Mouse (Mus musculus) CD4-positive, CD25-positive, alpha-beta regulatory T cell (primary cell): ENCODE results near the gene Olfr1191-ps1. TPM values are rescaled to one million over a fixed set of nuclear protein-coding genes. Genes with fewer than 3 reads are reported as not detected.

Experiments
- polyA plus RNA-seq: library from polyadenylated mRNA; unstranded; fragments of 100-300 nt; shearing (Covaris generic); gene quantifications from one replicate; pipeline ENCODE4 v1.2.1, GENCODE M21; 2017

The Olfr1191-ps1 gene
- polyA plus RNA-seq: 0.05 TPM

DNA sequence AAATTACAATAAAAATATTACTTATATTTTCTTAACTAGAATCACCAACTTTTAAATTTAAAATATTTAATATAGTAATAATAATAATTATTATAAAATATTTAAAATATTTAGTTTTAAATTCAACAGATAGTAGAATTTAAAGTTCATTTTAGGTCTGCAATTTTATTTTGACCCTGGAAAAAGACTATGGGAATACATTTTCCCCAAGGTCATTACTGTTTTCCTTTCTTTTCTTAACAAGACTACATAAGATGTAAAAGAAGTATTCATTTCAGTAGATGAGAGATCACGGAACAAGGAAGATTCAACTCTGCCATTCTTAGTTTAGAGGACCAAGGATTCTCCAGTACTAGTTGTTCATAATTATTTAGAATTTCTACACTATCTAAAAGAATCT, at the start of gene Olfr1191-ps1:
Gene Olfr1191-ps1 (plus strand): TSS at position 301 of the 400 bp plus-strand sequence.

DNA sequence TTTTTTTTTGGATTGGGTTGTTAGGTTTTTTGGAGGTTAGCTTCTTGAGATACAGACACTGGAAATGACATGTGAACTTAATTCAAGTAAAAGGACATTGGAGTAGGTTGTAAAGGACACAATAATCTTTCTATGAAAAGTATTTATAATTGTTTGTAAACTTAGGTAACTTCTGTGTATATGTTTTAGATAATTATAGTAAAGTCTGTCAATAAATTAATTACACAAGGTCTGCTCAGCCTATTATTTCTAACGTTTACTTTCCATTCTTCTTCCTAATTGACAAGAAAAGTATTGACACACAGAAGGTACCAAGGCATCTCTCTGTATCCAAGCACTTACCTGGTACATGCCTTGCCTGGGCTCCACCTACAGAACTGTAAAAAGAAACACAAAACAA, 7.9 kb downstream of the Olfr1191-ps1 start, which contains the start of gene Olfr1192-ps1:
Gene Olfr1192-ps1 (plus strand): TSS at position 301 of the 400 bp plus-strand sequence.

DNA sequence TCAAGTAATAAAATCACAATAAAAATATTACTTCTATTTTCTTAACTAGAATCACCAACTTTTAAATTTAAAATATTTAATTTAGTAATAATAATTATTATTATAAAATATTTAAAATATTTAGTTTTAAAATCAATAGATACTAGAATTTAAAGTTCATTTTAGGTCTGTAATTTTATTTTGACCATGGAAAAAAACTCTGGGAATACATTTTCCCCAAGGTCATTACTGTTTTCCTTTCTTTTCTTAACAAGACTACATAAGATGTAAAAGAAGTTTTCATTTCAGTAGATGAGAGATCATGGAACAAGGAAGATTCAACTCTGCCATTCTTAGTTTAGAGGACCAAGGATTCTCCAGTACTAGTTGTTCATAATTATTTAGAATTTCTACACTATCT, 35.0 kb downstream of the Olfr1191-ps1 start, which contains the start of gene Olfr1193:
Gene Olfr1193 (plus strand): TSS at position 301 of the 400 bp plus-strand sequence.

DNA sequence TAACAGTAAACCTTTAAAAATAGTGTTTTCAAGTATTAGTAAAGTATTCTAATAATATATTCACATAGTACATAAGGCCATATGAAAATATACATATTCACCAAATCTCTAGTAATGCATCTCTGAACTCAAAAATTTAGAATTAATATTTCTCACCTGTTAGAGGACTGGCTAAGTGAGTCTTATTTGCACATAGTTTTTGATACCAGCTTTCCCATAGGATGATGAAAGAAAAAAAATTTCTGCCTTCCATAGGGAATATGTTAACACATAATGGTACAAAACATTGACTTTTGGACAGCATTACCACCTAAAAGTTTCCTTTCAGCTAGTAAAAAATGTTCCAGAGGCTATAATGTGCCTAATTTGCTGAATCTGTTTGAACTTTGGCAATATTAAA, 48.7 kb downstream of the Olfr1191-ps1 start, which contains the start of gene Olfr1195:
Gene Olfr1195 (minus strand): TSS at position 101 of the 400 bp plus-strand sequence.

Other genes with a start within 250 kb of the Olfr1191-ps1 start
- not detected for gene Olfr1179, start 234.1 kb upstream of the Olfr1191-ps1 start, polyA plus RNA-seq
- gene Olfr1180, start 221.4 kb upstream of the Olfr1191-ps1 start, polyA plus RNA-seq: not detected
- 0.06 TPM for gene Olfr1181, start 214.4 kb upstream of the Olfr1191-ps1 start, polyA plus RNA-seq
- not detected for gene Gm13757, start 191.4 kb upstream of the Olfr1191-ps1 start, polyA plus RNA-seq
- gene Olfr1183, start 185.7 kb upstream of the Olfr1191-ps1 start, polyA plus RNA-seq: not detected
- 0.19 TPM for gene Olfr1184, start 156.9 kb upstream of the Olfr1191-ps1 start, polyA plus RNA-seq
- 0.05 TPM for gene Olfr1185-ps1, start 147.2 kb upstream of the Olfr1191-ps1 start, polyA plus RNA-seq
- not detected for gene Olfr1186, start 122.0 kb upstream of the Olfr1191-ps1 start, polyA plus RNA-seq
- not detected for gene Olfr1188, start 83.6 kb upstream of the Olfr1191-ps1 start, polyA plus RNA-seq
- not detected for gene Olfr1189, start 54.1 kb upstream of the Olfr1191-ps1 start, polyA plus RNA-seq
- not detected for gene Olfr1192-ps1, start 8.0 kb downstream of the Olfr1191-ps1 start, polyA plus RNA-seq
- not detected for gene Olfr1193, start 35.1 kb downstream of the Olfr1191-ps1 start, polyA plus RNA-seq
- gene Olfr1195, start 48.6 kb downstream of the Olfr1191-ps1 start, polyA plus RNA-seq: 0.11 TPM
- gene Olfr1196, start 64.1 kb downstream of the Olfr1191-ps1 start, polyA plus RNA-seq: not detected
- not detected for gene Olfr1197, start 91.8 kb downstream of the Olfr1191-ps1 start, polyA plus RNA-seq
- gene Olfr1198, start 110.8 kb downstream of the Olfr1191-ps1 start, polyA plus RNA-seq: not detected
- gene Olfr1199, start 119.9 kb downstream of the Olfr1191-ps1 start, polyA plus RNA-seq: not detected
- gene Olfr1200, start 129.9 kb downstream of the Olfr1191-ps1 start, polyA plus RNA-seq: not detected
- gene Olfr1201, start 152.5 kb downstream of the Olfr1191-ps1 start, polyA plus RNA-seq: not detected
- not detected for gene Olfr1202, start 174.0 kb downstream of the Olfr1191-ps1 start, polyA plus RNA-seq
- gene Olfr1205, start 189.2 kb downstream of the Olfr1191-ps1 start, polyA plus RNA-seq: not detected
- gene Olfr1204, start 208.8 kb downstream of the Olfr1191-ps1 start, polyA plus RNA-seq: not detected
- 0.11 TPM for gene Olfr1206, start 222.7 kb downstream of the Olfr1191-ps1 start, polyA plus RNA-seq